9 mouse cellular contexts compared by ENCODE assay signal in genomic region chr11:114336839-114337484, GRCm38 (mm10).
DNase-seq lines count a peak whose midpoint lies in the region; ATAC-seq and TF ChIP-seq lines count a peak whose summit lies in the region.
"Had no signal": no experiment of that assay in that cellular context is flagged by ENCODE, and none has a peak within 500 bp of the region (broad histone marks: within the 10 kb centered on the region; RNA-seq: fewer than 3 reads in every experiment).

No protein-coding gene starts in this region.

- no peak for ATAC-seq in kidney, embryonic 16.5 days (ENCODE audit: low FRiP score, low TSS enrichment)
- ATAC-seq in forebrain, embryonic 16.5 days: peak; percentile 46
- no peak for ATAC-seq in midbrain, embryonic 14.5 days (ENCODE audit: low FRiP score, low TSS enrichment)

- H3K36me3 ChIP-seq in kidney, embryonic 16.5 days (ENCODE audit: insufficient read depth, low read length): no peaks in the 10 kb centered on the region
- H3K36me3 ChIP-seq in forebrain, embryonic 16.5 days (ENCODE audit: control insufficient read depth, insufficient read depth): no peaks in the 10 kb centered on the region
- H3K36me3 ChIP-seq in midbrain, embryonic 14.5 days (ENCODE audit: control insufficient read depth, insufficient read depth, low read length): no peaks in the 10 kb centered on the region

- 0 out of 2 replicates have a peak, but pooled peaks cover 7% of the 10 kb centered on the region for H3K4me1 ChIP-seq in kidney, embryonic 16.5 days (ENCODE audit: insufficient read depth, low read length)
- peaks cover 14% of the 10 kb centered on the region for H3K4me1 ChIP-seq in cerebellum, adult 2 months (ENCODE audit: control insufficient read depth, insufficient read depth, low read length)
- peaks cover 20% of the 10 kb centered on the region for H3K4me1 ChIP-seq in forebrain, embryonic 16.5 days (replicated peaks; ENCODE audit: control insufficient read depth, insufficient read depth, low read length)
- peaks cover 18% of the 10 kb centered on the region for H3K4me1 ChIP-seq in midbrain, embryonic 14.5 days (ENCODE audit: control insufficient read depth, insufficient read depth, low read length)

- no peak overlapping the region for H3K4me3 ChIP-seq in kidney, embryonic 16.5 days (ENCODE audit: low read length)
- no peak overlapping the region for H3K4me3 ChIP-seq in cerebellum, adult 2 months (replicated peaks; ENCODE audit: insufficient read depth, low read depth, low read length)
- H3K4me3 ChIP-seq in forebrain, embryonic 16.5 days (replicated peaks; ENCODE audit: low read length): no peak overlapping the region
- H3K4me3 ChIP-seq in midbrain, embryonic 14.5 days (replicated peaks; ENCODE audit: low read depth, low read length): no peak overlapping the region

- DNase-seq in kidney, postnatal 10 days: peak; percentile 36
- peak; percentile 8 to 16 for DNase-seq in cerebellum, adult 2 months
- DNase-seq in midbrain, embryonic 14.5 days: peak; percentile 58
- no peak for DNase-seq in urinary bladder, postnatal 14 days (ENCODE audit: low spot score)
- no peak for DNase-seq in frontal cortex, postnatal 36 days (ENCODE audit: low spot score in 2 of 2)
- no peak for DNase-seq in retina, postnatal 1 day

- H3K9ac ChIP-seq in kidney, embryonic 16.5 days (replicated peaks; ENCODE audit: low read length): no peak overlapping the region
- 0 out of 2 replicates have a peak overlapping the region, but pooled peaks have one; percentile 4 for H3K9ac ChIP-seq in forebrain, embryonic 16.5 days (replicated peaks; ENCODE audit: low read depth, low read length)
- no peak overlapping the region for H3K9ac ChIP-seq in midbrain, embryonic 14.5 days (replicated peaks; ENCODE audit: low read length)

- TF ChIP-seq POLR2A in cerebellum, adult 2 months (IDR thresholded peaks at IDR 0.05; ENCODE audit: borderline replicate concordance, insufficient read depth, low read length): no peak

- no peak overlapping the region for H3K4me2 ChIP-seq in kidney, embryonic 16.5 days (replicated peaks; ENCODE audit: low read depth, low read length)
- no peak overlapping the region for H3K4me2 ChIP-seq in forebrain, embryonic 16.5 days (ENCODE audit: low read length)
- no peak overlapping the region for H3K4me2 ChIP-seq in midbrain, embryonic 14.5 days (ENCODE audit: low read length)

- no peaks in the 10 kb centered on the region for H3K9me3 ChIP-seq in kidney, embryonic 16.5 days (ENCODE audit: low read length)
- H3K9me3 ChIP-seq in forebrain, embryonic 16.5 days (ENCODE audit: control insufficient read depth, low read length): no peaks in the 10 kb centered on the region
- no peaks in the 10 kb centered on the region for H3K9me3 ChIP-seq in midbrain, embryonic 14.5 days (ENCODE audit: control insufficient read depth, low read length)

- no peaks in the 10 kb centered on the region for H3K27me3 ChIP-seq in kidney, embryonic 16.5 days (ENCODE audit: insufficient read depth, low read length)
- peaks cover 1% of the 10 kb centered on the region; the same call in 1 of the 2 replicates for H3K27me3 ChIP-seq in cerebellum, adult 2 months (ENCODE audit: control insufficient read depth, insufficient read depth, low read length)
- no peaks in the 10 kb centered on the region for H3K27me3 ChIP-seq in forebrain, embryonic 16.5 days (replicated peaks; ENCODE audit: control insufficient read depth, insufficient read depth, low read length)
- no peaks in the 10 kb centered on the region for H3K27me3 ChIP-seq in midbrain, embryonic 14.5 days (ENCODE audit: control insufficient read depth, insufficient read depth, low read length)

- no peak for TF ChIP-seq CTCF in cerebellum, adult 2 months (IDR thresholded peaks at IDR 0.05; ENCODE audit: borderline replicate concordance, insufficient read depth, low read depth, low read length)

- WGBS in kidney, embryonic 16.5 days: 78% methylated on average over 12 of the region's 12 CpGs
- WGBS in cerebellum, adult 2 months: 49% methylated on average over 12 of the region's 12 CpGs
- WGBS in forebrain, embryonic 16.5 days: 16% methylated on average over 12 of the region's 12 CpGs
- 40% methylated on average over 12 of the region's 12 CpGs for WGBS in midbrain, embryonic 14.5 days

- H3K27ac ChIP-seq in kidney, embryonic 16.5 days (ENCODE audit: low read length): no peak overlapping the region
- no peak overlapping the region for H3K27ac ChIP-seq in cerebellum, adult 2 months (ENCODE audit: insufficient read depth, low read length)
- H3K27ac ChIP-seq in forebrain, embryonic 16.5 days (ENCODE audit: low read length): peak overlapping the region; percentile 28; the same call in 1 of the 2 replicates
- no peak overlapping the region for H3K27ac ChIP-seq in midbrain, embryonic 14.5 days (replicated peaks; ENCODE audit: low read depth, low read length)
- H3K27ac ChIP-seq: kidney, postnatal 0 days had no signal

Comparison
In these comparisons a context has a peak if more than half of its experiments do, and no peak if none do; other contexts are left out.
1. DNase-seq: peak in kidney, postnatal 10 days (single experiment), cerebellum, adult 2 months (2 of 2) and midbrain, embryonic 14.5 days (single experiment); none in urinary bladder, postnatal 14 days (single experiment), frontal cortex, postnatal 36 days (0 of 2) and retina, postnatal 1 day (single experiment).